Mouse (Mus musculus) midbrain, embryonic 16.5 days (tissue): ENCODE data around the gene Lsm2. TPM values are rescaled to one million over a fixed set of nuclear protein-coding genes. Genes with fewer than 3 reads are reported as not detected.
"Not testable (repeated sequence)": the region's sequence is repeated elsewhere in the genome, so short reads cannot be mapped to it uniquely, and the experiment has no call there.

Experiments used
- ATAC-seq: fragments of 200-750 bp; cut with Nextera tagmentation; 2 replicates; pipeline ENCODE4 v1.8.0; 2017; ENCODE audit warnings: moderate TSS enrichment
- H3K27ac ChIP-seq: fragments of 300-500 bp; sonication (generic); 2 replicates; pipeline ENCODE4 v1.5.1; 2014; ENCODE audit warnings: mild to moderate bottlenecking, low read length, mixed read lengths
- H3K27me3 ChIP-seq: fragments of 300-500 bp; sonication (generic); 2 replicates; pipeline ENCODE4 v1.6.1; 2014; ENCODE audit warnings: low read depth, low read length, mixed read lengths; ENCODE audit not compliant: control insufficient read depth, insufficient read depth
- H3K36me3 ChIP-seq: fragments of 300-500 bp; sonication (generic); 2 replicates; pipeline ENCODE4 v1.6.1; 2014; ENCODE audit warnings: mild to moderate bottlenecking, low read length, moderate library complexity, mixed read lengths; ENCODE audit not compliant: control insufficient read depth, insufficient read depth
- H3K4me1 ChIP-seq: fragments of 300-500 bp; sonication (generic); 2 replicates; pipeline ENCODE4 v1.6.1; 2014; ENCODE audit warnings: mild to moderate bottlenecking, low read length, mixed read lengths; ENCODE audit not compliant: control insufficient read depth, insufficient read depth
- H3K4me2 ChIP-seq: fragments of 300-500 bp; sonication (generic); 2 replicates; pipeline ENCODE4 v1.6.1; 2014; ENCODE audit warnings: mild to moderate bottlenecking, low read length, mixed read lengths
- H3K4me3 ChIP-seq: fragments of 300-500 bp; sonication (generic); 2 replicates; pipeline ENCODE4 v1.5.1; 2014; ENCODE audit warnings: low read depth, mild to moderate bottlenecking, low read length, moderate library complexity, mixed read lengths
- H3K9ac ChIP-seq: fragments of 300-500 bp; sonication (generic); 2 replicates; pipeline ENCODE4 v1.6.1; 2014; ENCODE audit warnings: low read depth, low read length, mixed read lengths
- H3K9me3 ChIP-seq: fragments of 300-500 bp; sonication (generic); replicated peaks from 2 replicates; pipeline ENCODE4 v1.6.1; 2014; ENCODE audit warnings: mild to moderate bottlenecking, low read length, mixed read lengths; ENCODE audit not compliant: control insufficient read depth, poor library complexity, severe bottlenecking
- WGBS: fragments of 180-500 bp; shearing (Covaris S2); extraction: QIAGEN DNeasy Blood & Tissue Kit; methylation state at CpG from one replicate; pipeline ENCODE4 v1.1.7; 2014; 5-methylcytosine and 5-hydroxymethylcytosine counted together
- polyA plus RNA-seq: library from polyadenylated mRNA; unstranded; fragments of >200 nt; fragmentation: Nextera tagmentation; extraction: Ambion mirVana; gene quantifications from 2 replicates; pipeline ENCODE4 v1.2.1, GENCODE M21; 2015

The Lsm2 gene
- polyA plus RNA-seq, 1 experiment from 2014 or later: 97.2 TPM

DNA sequence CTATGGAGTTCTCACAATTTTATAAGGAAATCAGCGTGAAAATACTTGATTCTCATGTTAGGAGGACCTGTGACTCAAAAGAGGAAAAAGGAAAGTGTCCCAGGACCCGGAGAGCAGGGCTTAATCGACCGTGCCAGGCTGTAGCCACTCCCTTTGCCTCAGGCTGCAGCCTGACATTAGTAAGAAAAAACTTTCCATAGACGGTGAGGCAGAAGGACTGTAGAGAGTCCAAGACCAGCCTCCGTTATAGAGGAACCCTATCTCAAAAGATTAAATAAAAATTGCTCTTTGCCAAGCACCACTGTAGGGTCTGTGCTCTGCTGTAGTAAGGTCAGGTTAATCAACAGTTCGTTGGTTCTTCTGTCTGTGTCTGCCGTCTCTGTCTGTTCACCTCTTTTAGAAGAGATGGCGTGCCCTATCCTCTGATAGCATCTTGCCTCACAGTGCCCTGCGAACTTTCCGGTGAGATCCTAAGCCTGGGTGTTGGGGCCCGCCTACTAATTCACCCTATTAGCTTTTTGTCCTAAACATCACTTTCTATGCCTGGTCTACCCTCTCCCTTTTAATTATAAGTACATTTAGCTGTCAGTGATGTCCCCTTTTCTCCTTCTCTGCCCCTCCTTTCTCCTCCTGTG lies 21.7 kb upstream of the Lsm2 start:
- Histone ChIP-seq H3K9me3 (no peaks in the 10 kb centered on the region), H3K36me3 (no peaks in the 10 kb centered on the region), H3K4me1 (peaks cover 5% of the 10 kb centered on the region), H3K27ac (no peak overlapping the region), H3K4me3 (peak overlapping the region; percentile 48), H3K4me2 (peak overlapping the region; percentile 88), H3K9ac (no peak overlapping the region), H3K27me3 (peaks cover 10% of the 10 kb centered on the region)
- 13% methylated on average over 12 of the region's 12 CpGs for WGBS
- no peak for ATAC-seq

DNA sequence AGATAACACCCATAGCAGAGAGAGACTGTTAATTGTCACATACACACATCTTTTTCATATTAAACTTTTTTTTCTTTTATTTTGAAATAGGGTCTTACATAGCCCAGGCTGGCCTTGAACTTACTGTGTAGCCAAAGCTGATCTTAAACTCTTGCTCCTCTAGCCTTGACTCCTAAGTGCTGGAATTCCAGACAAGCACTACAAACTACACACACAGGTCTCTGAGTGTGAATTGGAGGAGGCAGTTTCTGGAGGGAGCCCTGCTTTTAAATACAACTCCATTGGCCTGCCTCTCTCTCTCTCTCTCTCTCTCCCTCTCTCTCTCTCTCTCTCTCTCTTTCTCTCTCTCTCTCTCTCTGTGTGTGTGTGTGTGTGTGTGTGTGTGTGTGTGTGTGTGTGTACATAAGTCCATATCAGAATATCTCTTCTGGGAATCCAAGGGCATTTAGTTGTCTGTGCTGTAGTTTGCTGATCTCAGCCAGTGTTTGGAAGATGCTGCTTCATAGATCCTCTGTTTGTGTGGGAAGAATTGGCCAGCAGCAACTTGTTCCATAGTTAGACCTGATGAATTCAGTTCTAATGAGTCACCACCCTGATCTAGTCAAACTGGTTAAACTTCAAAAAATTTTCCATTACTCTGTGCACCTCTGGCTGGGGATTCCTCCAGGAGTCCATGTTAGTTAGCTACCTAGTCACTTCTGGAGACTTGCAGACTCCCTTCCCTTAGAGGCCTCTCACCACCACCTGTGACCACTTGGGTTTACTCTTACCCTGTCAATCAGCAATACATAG lies 20.8 kb upstream of the Lsm2 start:
- peaks cover 5% of the 10 kb centered on the region for H3K4me1 ChIP-seq
- H3K27ac ChIP-seq: no peak overlapping the region
- peaks cover 10% of the 10 kb centered on the region for H3K27me3 ChIP-seq
- no peak overlapping the region for H3K4me2 ChIP-seq
- no peak for ATAC-seq
- no peaks in the 10 kb centered on the region for H3K9me3 ChIP-seq
- H3K4me3 ChIP-seq: no peak overlapping the region
- H3K36me3 ChIP-seq: no peaks in the 10 kb centered on the region
- no peak overlapping the region for H3K9ac ChIP-seq

DNA sequence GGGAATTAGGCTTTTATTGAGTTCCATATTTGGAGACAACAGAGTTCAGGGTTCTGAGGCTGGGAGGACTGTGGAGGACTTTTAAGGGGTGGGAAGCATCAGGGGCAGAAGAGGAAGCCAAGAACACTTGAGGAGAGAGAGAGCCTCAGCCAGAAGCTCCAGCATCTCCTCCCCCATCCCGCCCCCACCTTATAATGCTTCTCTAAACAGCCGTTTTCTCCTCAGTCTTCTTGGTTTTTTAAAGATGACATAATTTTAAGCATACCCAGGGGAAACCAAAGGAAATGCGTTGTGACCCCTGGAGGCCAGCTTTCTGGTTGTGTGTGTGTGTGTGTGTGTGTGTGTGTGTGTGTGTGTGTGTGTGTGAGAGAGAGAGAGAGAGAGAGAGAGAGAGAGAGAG lies 19.5 kb upstream of the Lsm2 start:
- Histone ChIP-seq H3K4me3 (no peak overlapping the region), H3K4me1 (peaks cover 5% of the 10 kb centered on the region), H3K36me3 (no peaks in the 10 kb centered on the region), H3K27me3 (peaks cover 10% of the 10 kb centered on the region), H3K27ac (no peak overlapping the region), H3K9me3 (no peaks in the 10 kb centered on the region), H3K4me2 (no peak overlapping the region), H3K9ac (no peak overlapping the region)
- no peak for ATAC-seq
- 40% methylated on average over 3 of the region's 3 CpGs for WGBS

DNA sequence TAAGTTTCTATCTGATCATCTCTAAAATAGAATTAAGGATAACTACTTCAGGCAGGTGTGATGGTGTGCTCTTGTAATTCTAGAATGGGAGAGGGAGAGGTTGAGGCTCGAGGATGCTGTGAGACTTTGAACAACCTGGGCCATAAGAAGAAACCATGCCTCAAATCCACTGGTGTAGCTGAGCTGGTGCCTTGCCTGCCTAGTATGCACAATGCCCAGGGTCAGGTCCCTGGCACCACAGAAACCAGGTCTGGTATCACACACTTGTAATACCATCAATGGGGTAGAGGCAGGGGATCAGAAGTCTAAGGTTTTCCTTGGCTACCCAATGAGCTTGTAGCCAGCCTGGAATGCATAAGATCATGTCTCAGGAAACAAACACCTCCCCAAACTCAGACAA lies 18.8 kb upstream of the Lsm2 start:
- ATAC-seq: no peak
- H3K27me3 ChIP-seq: peaks cover 16% of the 10 kb centered on the region

DNA sequence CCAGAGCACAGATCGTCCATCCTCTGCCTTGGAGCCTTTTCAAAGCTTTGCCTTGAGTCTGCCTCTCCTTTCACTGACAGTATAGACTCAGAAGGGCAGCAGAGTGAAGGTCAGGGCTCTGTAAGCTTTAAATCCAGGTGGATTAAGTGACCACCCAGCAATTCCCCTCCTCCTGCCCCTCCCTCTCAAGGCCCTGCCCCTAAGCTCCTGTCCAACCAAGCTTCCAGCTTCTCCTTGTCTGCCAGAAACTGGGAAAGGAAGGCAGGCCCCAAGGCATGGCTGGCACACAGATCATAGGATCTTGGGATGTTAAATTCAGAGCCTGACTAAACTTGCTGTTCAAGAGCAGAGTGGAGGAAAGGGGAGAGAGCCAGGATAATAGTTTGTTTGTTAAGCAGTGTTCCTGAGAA lies 17.0 kb upstream of the Lsm2 start:
- 0% methylated on average over 1 of the region's 1 CpGs for WGBS
- no peak overlapping the region for H3K4me2 ChIP-seq
- no peak overlapping the region for H3K4me3 ChIP-seq
- no peak overlapping the region for H3K27ac ChIP-seq
- H3K4me1 ChIP-seq: peaks cover 2% of the 10 kb centered on the region
- peaks cover 32% of the 10 kb centered on the region for H3K27me3 ChIP-seq
- ATAC-seq: no peak
- no peaks in the 10 kb centered on the region for H3K9me3 ChIP-seq
- H3K36me3 ChIP-seq: no peaks in the 10 kb centered on the region
- 0 out of 2 replicates have a peak overlapping the region, but pooled peaks have one; percentile 6 for H3K9ac ChIP-seq

More for the DNA sequence above, 18.8 kb upstream of the Lsm2 start:
- H3K4me3 ChIP-seq: no peak overlapping the region
- 56% methylated on average over 1 of the region's 1 CpGs for WGBS
- H3K4me2 ChIP-seq: no peak overlapping the region
- H3K4me1 ChIP-seq: peaks cover 5% of the 10 kb centered on the region
- H3K9ac ChIP-seq: no peak overlapping the region
- H3K9me3 ChIP-seq: no peaks in the 10 kb centered on the region
- H3K27ac ChIP-seq: no peak overlapping the region
- no peaks in the 10 kb centered on the region for H3K36me3 ChIP-seq

DNA sequence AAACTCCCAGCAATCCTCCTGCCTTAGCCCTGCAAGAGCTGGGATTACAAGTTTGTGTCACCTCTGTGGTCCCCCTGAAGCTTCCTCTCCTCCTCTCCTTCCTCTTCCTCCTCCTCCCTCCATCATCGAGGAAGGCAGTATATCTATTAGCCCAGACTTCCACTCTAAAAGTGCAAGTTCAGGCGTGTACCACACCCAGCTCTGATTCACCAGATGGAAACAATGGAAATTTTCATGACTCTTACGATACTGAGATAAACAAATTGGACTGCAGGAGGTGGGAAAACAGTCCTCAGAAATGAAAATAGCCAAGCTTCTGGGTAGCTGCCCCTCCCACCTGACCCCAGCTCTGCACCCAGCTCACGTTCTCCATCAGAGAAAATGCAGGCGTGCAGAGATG lies 16.0 kb upstream of the Lsm2 start:
- Histone ChIP-seq H3K27me3 (peaks cover 25% of the 10 kb centered on the region), H3K9me3 (no peaks in the 10 kb centered on the region), H3K4me2 (no peak overlapping the region), H3K36me3 (no peaks in the 10 kb centered on the region), H3K9ac (no peak overlapping the region), H3K4me1 (no peaks in the 10 kb centered on the region), H3K27ac (no peak overlapping the region), H3K4me3 (no peak overlapping the region)
- 80% methylated on average over 5 of the region's 5 CpGs for WGBS
- no peak for ATAC-seq

DNA sequence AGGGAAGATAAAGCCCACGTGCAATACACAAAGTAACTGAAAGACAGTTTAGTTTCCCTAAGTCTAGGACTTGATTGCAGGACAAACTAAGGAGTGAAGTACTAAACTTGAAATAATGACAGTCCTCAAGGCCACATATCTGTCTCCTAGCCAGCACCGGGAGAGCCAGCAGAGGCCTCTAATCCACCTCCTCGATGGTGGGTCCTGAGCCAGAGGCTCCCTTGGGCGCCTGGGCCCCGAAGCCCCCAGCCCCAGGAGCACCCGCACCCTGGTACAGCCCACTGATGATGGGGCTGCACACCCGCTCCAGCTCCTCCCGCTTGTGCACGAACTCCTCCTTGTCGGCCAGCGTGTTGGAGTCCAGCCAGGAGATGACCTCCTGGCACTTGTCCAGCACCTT lies 11.8 kb upstream of the Lsm2 start, which contains the start of gene Gm20481:
Gm20481 (plus strand) TSS at position 91 of the 400 bp plus-strand sequence.
- H3K9ac ChIP-seq, H3K4me3 ChIP-seq, H3K4me2 ChIP-seq, ATAC-seq, H3K4me1 ChIP-seq, H3K36me3 ChIP-seq, H3K27ac ChIP-seq, H3K9me3 ChIP-seq: not testable (repeated sequence)
- H3K27me3 ChIP-seq: peaks cover 22% of the 10 kb centered on the region
- WGBS: 59% methylated on average over 6 of the region's 11 CpGs

DNA sequence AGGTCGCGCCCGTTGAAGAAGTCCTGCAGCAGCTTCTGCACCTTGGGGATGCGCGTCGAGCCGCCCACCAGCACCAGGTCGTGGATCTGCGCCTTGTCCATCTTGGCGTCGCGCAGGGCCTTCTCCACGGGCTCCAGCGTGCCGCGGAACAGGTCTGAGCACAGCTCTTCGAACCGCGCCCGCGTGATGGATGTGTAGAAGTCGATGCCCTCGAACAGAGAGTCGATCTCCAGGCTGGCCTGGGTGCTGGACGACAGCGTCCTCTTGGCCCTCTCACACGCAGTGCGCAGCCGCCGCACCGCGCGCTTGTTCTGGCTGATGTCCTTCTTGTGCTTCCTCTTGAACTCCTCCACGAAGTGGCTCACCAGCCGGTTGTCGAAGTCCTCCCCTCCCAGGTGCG lies 10.8 kb upstream of the Lsm2 start:
- not testable (repeated sequence) for H3K36me3 ChIP-seq, H3K4me2 ChIP-seq, H3K4me1 ChIP-seq, H3K27ac ChIP-seq, H3K4me3 ChIP-seq, H3K9me3 ChIP-seq, ATAC-seq, H3K9ac ChIP-seq
- peaks cover 22% of the 10 kb centered on the region for H3K27me3 ChIP-seq
- WGBS: 32% methylated on average over 12 of the region's 37 CpGs

DNA sequence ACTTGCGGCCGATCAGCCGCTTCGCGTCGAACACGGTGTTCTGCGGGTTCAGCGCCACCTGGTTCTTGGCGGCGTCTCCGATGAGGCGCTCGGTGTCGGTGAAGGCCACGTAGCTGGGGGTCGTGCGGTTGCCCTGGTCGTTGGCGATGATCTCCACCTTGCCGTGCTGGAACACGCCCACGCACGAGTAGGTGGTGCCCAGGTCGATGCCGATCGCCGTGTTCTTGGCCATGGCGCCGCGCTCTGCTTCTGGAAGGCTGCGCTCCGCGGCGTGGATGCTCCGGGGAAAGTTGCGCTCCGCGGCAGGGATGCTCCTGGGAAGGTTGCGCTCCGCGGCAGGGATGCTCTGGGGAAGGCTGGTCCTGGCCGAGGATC lies 10.0 kb upstream of the Lsm2 start:
- H3K36me3 ChIP-seq, H3K27ac ChIP-seq, H3K4me1 ChIP-seq, H3K9me3 ChIP-seq: not testable (repeated sequence)
- H3K4me2 ChIP-seq: peak overlapping the region; percentile 77
- peak; percentile 46 for ATAC-seq
- H3K9ac ChIP-seq: 0 out of 2 replicates have a peak overlapping the region, but pooled peaks have one; percentile 44
- WGBS: under 1% methylated on average over 19 of the region's 43 CpGs
- peak overlapping the region; percentile 39 for H3K4me3 ChIP-seq
- peaks cover 22% of the 10 kb centered on the region for H3K27me3 ChIP-seq
